Mouse (Mus musculus) cerebellum, adult 2 months (tissue): ENCODE data around the gene Spata4.

Experiments used
- CTCF ChIP-seq: fragments of 200-500 bp; IDR thresholded peaks from 2 replicates; pipeline ENCODE4 v1.5.1; 2011; ENCODE audit warnings: low read depth, mild to moderate bottlenecking, control low read depth, low read length, moderate library complexity, borderline replicate concordance; ENCODE audit not compliant: insufficient read depth
- POLR2A ChIP-seq: fragments of 200-500 bp; IDR thresholded peaks from 2 replicates; pipeline ENCODE4 v1.6.1; 2011; ENCODE audit warnings: low read length, control low read depth, borderline replicate concordance; ENCODE audit not compliant: insufficient read depth

DNA sequence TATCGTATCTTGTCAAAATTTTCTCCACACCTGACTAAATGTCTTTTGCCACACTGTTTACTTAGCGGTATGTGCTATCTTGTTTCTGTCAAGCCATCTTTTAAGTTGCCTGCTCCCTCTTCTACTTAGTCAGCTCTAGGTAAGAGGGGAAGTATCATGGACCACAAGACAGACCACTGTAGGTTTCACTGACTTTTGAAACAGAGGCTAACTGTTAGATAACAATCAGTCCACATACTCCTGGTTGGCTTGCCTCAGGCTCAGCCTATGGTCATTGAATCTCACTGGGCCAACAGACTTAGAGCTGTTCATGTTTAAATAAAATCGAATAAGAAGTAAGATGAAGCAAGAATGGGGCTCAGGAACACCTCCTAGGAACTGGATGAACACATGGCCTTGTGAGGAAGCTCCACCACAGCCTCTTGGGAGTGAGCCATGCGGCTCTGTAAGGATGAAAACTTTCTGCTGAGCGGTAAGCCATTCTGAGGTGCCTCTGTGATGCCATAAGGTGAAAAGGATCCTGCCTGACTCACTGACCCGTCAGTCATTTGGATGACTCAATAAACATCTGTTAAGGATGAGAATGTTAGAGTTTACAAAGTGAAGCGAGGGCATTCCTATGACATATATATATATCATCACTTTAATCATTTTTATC lies 34.8 kb upstream of the Spata4 start:
- TF ChIP-seq POLR2A (no peak), CTCF (no peak)
